Mouse (Mus musculus) hindbrain, embryonic 13.5 days (tissue): ENCODE results near the gene Rbms1. TPM values are rescaled to one million over a fixed set of nuclear protein-coding genes. Genes with fewer than 3 reads are reported as not detected.

Source experiments
- ATAC-seq: fragments of 200-750 bp; cut with Nextera tagmentation; 2 replicates; pipeline ENCODE4 v1.8.0; 2017; ENCODE audit warnings: moderate TSS enrichment; ENCODE audit not compliant: low FRiP score
- H3K27ac ChIP-seq: fragments of 300-500 bp; sonication (generic); 2 replicates; pipeline ENCODE4 v1.5.1; 2015; ENCODE audit warnings: inconsistent platforms, mild to moderate bottlenecking, moderate library complexity
- H3K27me3 ChIP-seq: fragments of 300-500 bp; sonication (generic); 2 replicates; pipeline ENCODE4 v1.6.1; 2015; ENCODE audit warnings: mild to moderate bottlenecking, inconsistent platforms
- H3K36me3 ChIP-seq: fragments of 300-500 bp; sonication (generic); 2 replicates; pipeline ENCODE4 v1.6.1; 2015; ENCODE audit warnings: mild to moderate bottlenecking, inconsistent platforms
- H3K4me1 ChIP-seq: fragments of 300-500 bp; sonication (generic); replicated peaks from 2 replicates; pipeline ENCODE4 v1.6.1; 2015; ENCODE audit warnings: inconsistent platforms
- H3K4me2 ChIP-seq: fragments of 300-500 bp; sonication (generic); 2 replicates; pipeline ENCODE4 v1.6.1; 2015; ENCODE audit warnings: inconsistent platforms, mild to moderate bottlenecking, moderate library complexity
- H3K4me3 ChIP-seq: fragments of 300-500 bp; sonication (generic); 2 replicates; pipeline ENCODE4 v1.5.1; 2015; ENCODE audit warnings: mild to moderate bottlenecking, inconsistent platforms
- H3K9ac ChIP-seq: fragments of 300-500 bp; sonication (generic); 2 replicates; pipeline ENCODE4 v1.6.1; 2015; ENCODE audit warnings: mild to moderate bottlenecking, inconsistent platforms
- H3K9me3 ChIP-seq: fragments of 300-500 bp; sonication (generic); 2 replicates; pipeline ENCODE4 v1.6.1; 2016; ENCODE audit warnings: inconsistent platforms
- WGBS: fragments of 180-500 bp; shearing (Covaris S2); methylation state at CpG from one replicate; pipeline ENCODE4 v1.1.7; 2015; 5-methylcytosine and 5-hydroxymethylcytosine counted together
- polyA plus RNA-seq: library from polyadenylated mRNA; unstranded; fragments of >200 nt; fragmentation: Nextera tagmentation; extraction: Ambion mirVana; gene quantifications from 2 replicates; pipeline ENCODE4 v1.2.1, GENCODE M21; 2015

The Rbms1 gene
- polyA plus RNA-seq, 1 experiment from 2014 or later, result 71.4 TPM

DNA sequence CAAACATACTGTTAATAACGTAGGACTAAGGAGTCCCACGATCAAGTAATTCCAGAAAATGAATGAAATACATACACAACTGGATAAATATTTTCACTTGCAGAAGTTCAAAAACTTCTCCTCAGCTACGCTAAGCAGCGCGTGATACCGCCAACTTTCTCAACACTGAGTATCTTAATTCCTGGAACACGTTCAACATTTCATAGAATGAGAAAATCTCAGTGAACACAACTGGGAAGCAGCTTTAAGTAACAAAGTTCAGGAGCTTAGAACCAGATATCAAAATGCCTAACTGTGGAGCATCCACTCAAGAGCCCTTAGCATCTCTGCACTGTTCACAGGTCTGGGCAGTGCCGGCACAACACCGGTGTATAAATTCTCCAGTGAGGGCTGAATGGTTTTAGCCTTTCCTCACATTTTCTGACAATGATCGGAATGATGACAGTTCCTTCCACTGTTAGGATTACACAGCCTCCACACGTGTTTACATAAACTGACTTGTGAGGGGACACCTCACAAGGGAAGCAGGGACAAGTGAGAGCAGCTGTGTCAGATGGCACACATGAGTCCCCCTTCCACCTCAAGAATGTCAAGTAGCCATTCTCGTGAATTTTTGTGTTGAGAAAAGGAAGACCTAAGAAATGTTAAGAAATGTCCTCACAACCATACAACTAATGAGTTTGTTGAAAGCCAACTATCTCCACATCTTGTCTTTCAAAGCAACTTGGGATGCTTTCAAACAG is 93.8 kb downstream of the Rbms1 start:
- peaks cover 33% of the 10 kb centered on the region for H3K4me1 ChIP-seq
- no peaks in the 10 kb centered on the region for H3K9me3 ChIP-seq
- no peak for ATAC-seq
- no peak overlapping the region for H3K4me3 ChIP-seq
- H3K27me3 ChIP-seq, result no peaks in the 10 kb centered on the region
- H3K27ac ChIP-seq, result no peak overlapping the region
- whole genome bisulfite sequencing, result 85% methylated on average over 12 of the region's 12 CpGs
- H3K4me2 ChIP-seq, result no peak overlapping the region
- H3K9ac ChIP-seq, result no peak overlapping the region
- H3K36me3 ChIP-seq, result no peaks in the 10 kb centered on the region

DNA sequence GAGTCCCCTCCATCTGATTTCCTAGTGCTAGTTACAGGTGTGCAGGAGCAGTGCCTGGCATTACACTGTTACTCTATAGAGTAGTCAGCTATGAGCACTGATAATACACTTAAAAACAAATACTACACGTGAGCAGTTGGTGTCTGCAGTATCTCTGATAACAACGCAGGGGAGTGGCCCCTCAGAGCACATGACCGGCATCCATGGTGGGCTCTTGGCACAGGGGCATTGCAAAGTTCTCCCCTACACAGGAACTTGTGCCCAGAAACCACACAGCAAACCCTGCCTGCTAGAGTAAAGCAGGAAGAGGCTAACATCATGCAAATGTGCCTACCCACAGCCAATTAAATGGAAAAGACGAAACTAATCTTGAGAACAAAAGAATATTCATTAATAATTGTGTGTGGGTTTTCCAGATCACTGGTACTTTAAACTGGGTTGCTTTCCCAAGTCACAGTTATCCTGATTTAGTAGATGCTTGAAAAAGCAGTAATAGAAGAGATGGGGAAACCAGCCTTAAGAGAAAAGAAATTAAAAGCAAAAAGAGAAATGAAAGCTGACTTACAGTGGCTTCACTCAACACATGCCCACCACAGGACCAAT is 94.8 kb downstream of the Rbms1 start:
- no peak overlapping the region for H3K9ac ChIP-seq
- ATAC-seq, result no peak

DNA sequence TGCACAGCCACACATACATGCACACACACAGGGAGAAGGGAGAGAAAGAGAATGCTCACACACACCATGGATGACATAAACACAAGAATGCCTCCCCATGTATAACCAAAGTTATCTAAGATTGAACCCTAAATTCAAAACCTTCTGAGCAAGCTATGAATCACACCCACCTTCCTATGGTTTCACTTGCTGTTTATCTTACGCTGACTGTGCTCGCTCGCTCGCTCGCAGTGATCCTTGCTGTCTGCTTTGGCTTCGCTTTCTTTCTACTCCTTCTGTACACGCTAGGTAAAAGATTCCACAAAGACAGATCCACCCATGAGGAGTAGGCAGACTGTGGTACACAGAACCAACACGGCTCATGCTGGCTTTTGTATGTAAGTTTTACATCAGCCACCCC is 95.7 kb downstream of the Rbms1 start:
- H3K4me3 ChIP-seq, result no peak overlapping the region
- H3K27me3 ChIP-seq, result no peaks in the 10 kb centered on the region
- H3K9ac ChIP-seq, result no peak overlapping the region
- no peaks in the 10 kb centered on the region for H3K9me3 ChIP-seq
- no peaks in the 10 kb centered on the region for H3K36me3 ChIP-seq
- 96% methylated on average over 8 of the region's 8 CpGs for WGBS
- peaks cover 32% of the 10 kb centered on the region for H3K4me1 ChIP-seq
- no peak overlapping the region for H3K4me2 ChIP-seq
- no peak for ATAC-seq
- no peak overlapping the region for H3K27ac ChIP-seq

More for the DNA sequence above, 94.8 kb downstream of the Rbms1 start:
- Histone ChIP-seq H3K27ac (no peak overlapping the region), H3K9me3 (no peaks in the 10 kb centered on the region), H3K27me3 (no peaks in the 10 kb centered on the region), H3K4me3 (no peak overlapping the region), H3K36me3 (no peaks in the 10 kb centered on the region), H3K4me1 (peaks cover 38% of the 10 kb centered on the region), H3K4me2 (no peak overlapping the region)
- 86% methylated on average over 4 of the region's 4 CpGs for WGBS

GRCm38 (mm10) chr2:60865869-60866268 is 97.1 kb downstream of the Rbms1 start:
- ATAC-seq, result no peak
- WGBS, result 70% methylated on average over 1 of the region's 1 CpGs
- Histone ChIP-seq H3K4me1 (peaks cover 24% of the 10 kb centered on the region), H3K9me3 (peaks cover 4% of the 10 kb centered on the region; the same call in 1 of the 2 replicates), H3K27me3 (no peaks in the 10 kb centered on the region), H3K36me3 (no peaks in the 10 kb centered on the region), H3K9ac (no peak overlapping the region), H3K4me2 (no peak overlapping the region), H3K4me3 (no peak overlapping the region), H3K27ac (no peak overlapping the region)

DNA sequence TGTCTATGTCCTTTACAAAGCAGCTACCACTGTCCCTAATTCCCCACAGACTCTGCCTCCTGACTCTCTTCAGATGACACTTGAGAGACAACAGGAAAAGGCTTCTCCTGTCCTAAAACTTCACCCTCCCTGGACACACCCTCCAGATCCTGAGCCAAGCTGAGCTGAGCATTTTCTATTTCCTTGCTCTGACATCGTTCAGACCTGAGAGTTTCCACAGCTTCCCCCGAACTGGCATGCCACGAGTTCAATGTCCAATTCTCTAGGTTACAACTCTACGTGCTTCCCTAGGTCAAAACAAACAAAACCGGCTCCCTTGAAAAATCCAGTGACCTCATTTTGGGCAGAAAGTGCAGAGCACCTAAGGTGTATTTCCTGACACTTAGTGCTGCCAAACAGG is 98.0 kb downstream of the Rbms1 start:
- Histone ChIP-seq H3K36me3 (no peaks in the 10 kb centered on the region), H3K9me3 (peaks cover 4% of the 10 kb centered on the region; the same call in 1 of the 2 replicates), H3K27ac (no peak overlapping the region), H3K9ac (no peak overlapping the region), H3K4me2 (no peak overlapping the region), H3K4me1 (peaks cover 19% of the 10 kb centered on the region), H3K27me3 (no peaks in the 10 kb centered on the region), H3K4me3 (no peak overlapping the region)
- 75% methylated on average over 5 of the region's 5 CpGs for WGBS
- ATAC-seq, result no peak

- no peak overlapping the region for H3K9ac ChIP-seq
- WGBS, result 79% methylated on average over 5 of the region's 5 CpGs
- H3K27me3 ChIP-seq, result no peaks in the 10 kb centered on the region
- ATAC-seq, result no peak
- no peaks in the 10 kb centered on the region for H3K36me3 ChIP-seq
- H3K9me3 ChIP-seq, result peaks cover 4% of the 10 kb centered on the region; the same call in 1 of the 2 replicates
- no peak overlapping the region for H3K4me3 ChIP-seq
- no peak overlapping the region for H3K27ac ChIP-seq
- H3K4me1 ChIP-seq, result peaks cover 17% of the 10 kb centered on the region
- no peak overlapping the region for H3K4me2 ChIP-seq
Measured at GRCm38 (mm10) chr2:60864256-60864795, 98.7 kb downstream of the Rbms1 start.

DNA sequence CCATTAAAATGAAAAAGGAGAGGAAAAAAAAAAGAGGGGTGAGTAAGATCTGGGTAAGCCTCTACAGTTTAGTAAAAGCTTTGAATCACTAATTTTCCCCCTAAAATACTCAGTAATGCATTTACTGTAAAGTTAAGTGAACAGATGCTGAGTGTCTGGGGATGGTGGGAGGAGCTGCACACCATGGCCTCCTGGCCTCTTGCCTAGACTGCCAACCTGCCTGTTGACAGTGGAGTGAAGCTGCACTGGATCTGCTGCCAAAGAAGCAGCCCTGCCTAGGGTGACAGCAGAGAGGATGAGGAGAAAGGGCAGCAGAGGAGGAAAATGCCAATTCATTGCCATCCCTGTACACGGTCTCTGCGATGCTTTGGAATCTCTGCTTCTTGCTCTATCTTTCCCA is 99.2 kb downstream of the Rbms1 start:
- H3K4me1 ChIP-seq, result peaks cover 17% of the 10 kb centered on the region
- H3K4me2 ChIP-seq, result no peak overlapping the region
- H3K9ac ChIP-seq, result no peak overlapping the region
- no peak overlapping the region for H3K4me3 ChIP-seq
- no peaks in the 10 kb centered on the region for H3K36me3 ChIP-seq
- no peak overlapping the region for H3K27ac ChIP-seq
- WGBS, result 82% methylated on average over 2 of the region's 2 CpGs
- no peak for ATAC-seq
- peaks cover 4% of the 10 kb centered on the region; the same call in 1 of the 2 replicates for H3K9me3 ChIP-seq
- no peaks in the 10 kb centered on the region for H3K27me3 ChIP-seq

DNA sequence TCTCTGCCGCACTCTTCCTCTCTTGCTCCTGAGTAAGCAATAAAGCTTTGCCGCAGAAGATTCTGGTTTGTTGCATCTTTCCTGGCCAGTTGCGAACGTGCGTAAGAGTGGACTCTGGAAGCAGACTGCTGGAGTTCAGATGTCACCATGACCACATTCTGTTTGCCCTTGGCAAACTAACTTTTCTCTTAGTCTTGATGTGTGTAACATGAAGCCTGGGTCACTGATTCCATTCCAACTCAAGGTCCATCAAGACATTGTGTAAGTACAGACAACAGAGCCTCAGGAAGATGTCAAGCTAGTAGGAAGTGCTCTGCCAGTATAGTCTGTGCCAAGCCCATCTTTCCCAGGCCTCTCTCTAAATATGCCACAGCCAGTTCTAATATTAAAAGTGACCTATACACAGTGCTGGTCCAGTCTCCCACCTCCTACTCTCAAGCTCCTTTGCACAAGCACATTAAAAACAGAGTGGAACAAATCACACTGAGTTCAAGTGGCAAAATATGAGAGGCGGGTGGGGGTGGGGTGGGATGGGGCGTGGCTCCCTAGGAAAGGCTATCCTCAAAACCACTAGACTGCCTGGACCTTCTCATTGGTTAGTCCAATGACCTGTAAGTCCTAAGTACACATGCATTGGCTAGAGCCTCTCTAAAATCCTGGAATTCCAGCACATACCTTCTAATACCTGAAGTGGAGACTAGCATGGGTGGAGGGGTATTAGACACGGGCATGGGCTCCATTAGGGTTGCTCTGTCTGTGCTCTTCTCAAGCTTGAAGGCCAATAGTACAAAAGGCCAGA is 99.9 kb downstream of the Rbms1 start:
- 96% methylated on average over 8 of the region's 8 CpGs for WGBS
- Histone ChIP-seq H3K27ac (no peak overlapping the region), H3K36me3 (no peaks in the 10 kb centered on the region), H3K4me2 (no peak overlapping the region), H3K4me3 (no peak overlapping the region), H3K9me3 (peaks cover 4% of the 10 kb centered on the region; the same call in 1 of the 2 replicates), H3K27me3 (no peaks in the 10 kb centered on the region), H3K4me1 (peaks cover 15% of the 10 kb centered on the region), H3K9ac (no peak overlapping the region)
- no peak for ATAC-seq

DNA sequence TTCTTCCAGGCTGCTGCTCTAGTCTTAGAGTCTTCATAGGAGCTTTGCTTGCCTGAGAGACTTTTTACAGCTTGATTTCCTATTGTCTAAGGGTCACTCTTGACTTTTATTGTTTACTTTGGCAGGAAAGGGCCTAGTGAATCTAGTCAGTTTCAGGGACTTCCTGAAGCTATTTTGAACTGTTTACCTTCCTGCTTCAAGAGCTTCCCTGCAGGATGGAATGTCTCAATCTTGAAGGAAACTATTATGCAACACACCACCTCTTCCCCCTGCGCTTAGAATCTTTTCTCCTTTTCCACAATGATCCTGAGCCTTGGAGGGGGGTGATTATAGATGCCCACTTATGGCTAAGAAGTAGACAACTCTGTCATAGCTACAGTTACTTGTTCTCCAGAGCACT is 104.9 kb downstream of the Rbms1 start:
- 0 out of 2 replicates have a peak, but pooled peaks cover 7% of the 10 kb centered on the region for H3K4me1 ChIP-seq
- H3K36me3 ChIP-seq, result no peaks in the 10 kb centered on the region
- H3K27ac ChIP-seq, result no peak overlapping the region
- 90% methylated on average over 1 of the region's 1 CpGs for WGBS
- no peak overlapping the region for H3K4me2 ChIP-seq
- no peak for ATAC-seq
- no peaks in the 10 kb centered on the region for H3K27me3 ChIP-seq
- H3K9me3 ChIP-seq, result peaks cover 4% of the 10 kb centered on the region; the same call in 1 of the 2 replicates
- no peak overlapping the region for H3K9ac ChIP-seq
- H3K4me3 ChIP-seq, result no peak overlapping the region

DNA sequence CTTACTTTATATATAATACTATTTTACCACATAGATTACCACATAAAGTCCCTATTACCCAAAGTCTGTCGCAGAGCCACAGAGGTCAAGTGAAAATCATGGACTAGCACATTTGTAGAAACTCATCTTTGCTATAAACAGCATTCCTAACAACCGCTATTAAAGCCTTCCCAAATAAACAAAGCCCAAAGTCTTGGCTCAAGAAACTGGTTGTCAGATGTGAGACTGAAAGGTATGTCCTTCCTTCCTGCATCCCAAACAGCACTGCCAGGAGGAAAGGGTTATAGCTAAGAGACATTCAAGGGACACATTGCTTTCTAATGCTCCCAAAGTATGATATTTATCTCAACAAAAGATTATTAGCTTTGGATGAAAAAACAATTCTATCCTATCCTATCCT is 106.9 kb downstream of the Rbms1 start:
- no peak for ATAC-seq
- Histone ChIP-seq H3K9me3 (no peaks in the 10 kb centered on the region), H3K9ac (no peak overlapping the region)

GRCm38 (mm10) chr2:60855006-60855405 is 108.0 kb downstream of the Rbms1 start:
- Histone ChIP-seq H3K4me2 (no peak overlapping the region), H3K4me3 (no peak overlapping the region), H3K9ac (no peak overlapping the region), H3K36me3 (no peaks in the 10 kb centered on the region), H3K27ac (no peak overlapping the region), H3K27me3 (no peaks in the 10 kb centered on the region), H3K4me1 (peaks cover 27% of the 10 kb centered on the region), H3K9me3 (no peaks in the 10 kb centered on the region)
- no peak for ATAC-seq
- WGBS, result 41% methylated on average over 4 of the region's 4 CpGs

More for the DNA sequence above, 106.9 kb downstream of the Rbms1 start:
- Histone ChIP-seq H3K27ac (no peak overlapping the region), H3K27me3 (no peaks in the 10 kb centered on the region), H3K4me1 (peaks cover 17% of the 10 kb centered on the region), H3K4me2 (no peak overlapping the region), H3K36me3 (no peaks in the 10 kb centered on the region), H3K4me3 (no peak overlapping the region)
- 92% methylated on average over 2 of the region's 2 CpGs for WGBS

- Histone ChIP-seq H3K9ac (no peak overlapping the region), H3K4me1 (peaks cover 27% of the 10 kb centered on the region), H3K4me3 (no peak overlapping the region), H3K36me3 (no peaks in the 10 kb centered on the region), H3K27me3 (no peaks in the 10 kb centered on the region), H3K4me2 (no peak overlapping the region), H3K9me3 (no peaks in the 10 kb centered on the region), H3K27ac (no peak overlapping the region)
- WGBS, result 84% methylated on average over 3 of the region's 3 CpGs
- no peak for ATAC-seq
Measured at GRCm38 (mm10) chr2:60851898-60852297, 111.1 kb downstream of the Rbms1 start.
